Mouse (Mus musculus): ENCODE data around the gene Nfia. TPM values are rescaled to one million over a fixed set of nuclear protein-coding genes. Genes with fewer than 3 reads are reported as not detected.

Nfia gene
- polyA plus RNA-seq, 1 experiment from 2014 or later = 40.5 TPM

DNA sequence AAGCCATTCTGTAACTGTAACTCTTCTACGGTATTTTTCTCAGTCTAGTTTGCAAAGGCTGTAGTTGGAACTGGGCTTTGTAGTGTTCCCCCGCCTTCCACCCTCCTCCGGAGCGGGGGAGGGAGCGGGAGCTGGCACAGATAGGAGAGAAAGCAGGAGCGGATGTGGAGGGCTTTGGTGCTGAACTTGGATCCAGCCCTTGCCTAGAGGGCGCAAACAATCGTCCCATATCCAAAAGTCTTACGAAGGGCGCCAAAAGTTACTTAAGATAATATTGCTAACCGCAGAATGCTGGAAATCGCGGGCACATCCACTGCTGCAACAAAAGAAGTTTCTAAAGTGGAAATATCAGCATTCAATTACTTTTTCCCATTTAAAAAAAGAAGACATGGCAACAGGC is 2.5 kb downstream of the Nfia start:
- ATAC-seq (no peak), DNase-seq (ENCODE audit: low read depth, low spot score) (no peak)
- ChIA-PET POLR2A (interaction anchor here (0.7 kb wide), 1 partner anchor 307 kb away, joined by 3 read pairs; no protein-coding TSS in a partner anchor), CTCF (interaction anchor here (1.0 to 1.6 kb wide), 2 partner anchors 45 to 535 kb away, joined by 3 read pairs; no protein-coding TSS in a partner anchor)
- H3K27me3 ChIP-seq = no peaks in the 10 kb centered on the region
- in situ Hi-C loops (cut with MboI; ENCODE audit: low pct_unique_long_range_greater_than_20kb) = loop anchor here (10.0 kb wide), 1 partner anchor 330 kb away; no protein-coding TSS in a partner anchor
- peak; percentile 32 for TF ChIP-seq CTCF (IDR thresholded peaks at IDR 0.05)

DNA sequence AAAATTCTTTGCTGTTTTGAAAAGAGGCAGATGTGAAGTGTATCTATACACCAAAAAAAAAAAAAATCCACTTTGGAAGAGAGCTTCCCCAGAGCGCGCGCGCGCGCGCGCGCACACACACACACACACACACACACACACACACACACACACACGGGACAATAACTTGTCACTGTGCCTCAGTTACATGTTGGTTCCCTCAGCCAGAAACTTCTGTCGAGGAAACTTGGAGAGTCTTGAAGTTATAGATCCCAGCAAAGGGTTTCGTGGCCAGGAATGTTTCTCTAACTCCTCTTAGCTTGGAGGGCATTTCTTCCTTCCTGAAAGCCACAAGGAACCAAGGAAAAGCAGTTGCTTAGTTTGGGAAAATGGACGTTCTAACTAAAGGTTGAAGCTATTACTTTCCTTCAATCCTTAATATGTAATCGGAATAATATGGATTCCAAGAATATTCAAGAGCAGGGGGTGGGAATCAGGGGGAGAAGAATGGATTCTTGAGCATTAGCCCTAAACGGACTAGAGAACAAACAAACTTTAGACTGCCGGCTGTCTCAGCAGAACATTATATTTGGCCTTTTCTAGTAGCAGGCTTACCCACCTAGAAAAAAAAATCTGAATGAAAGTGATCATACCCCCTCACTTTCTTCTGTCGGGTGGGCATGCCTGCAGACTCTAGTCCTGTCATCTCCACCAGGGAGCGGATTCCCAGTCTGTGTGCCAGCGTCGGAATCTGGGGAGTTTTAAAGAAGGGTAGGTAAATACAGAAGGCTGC is 3.1 kb downstream of the Nfia start:
- no peak for DNase-seq (ENCODE audit: low read depth, low spot score)
- TF ChIP-seq CTCF (IDR thresholded peaks at IDR 0.05) = peak; percentile 13
- no peak for ATAC-seq
- no peaks in the 10 kb centered on the region for H3K27me3 ChIP-seq
- CTCF ChIA-PET = interaction anchor here (1.0 to 1.6 kb wide), 3 partner anchors 44 to 535 kb away, joined by 3 to 4 read pairs (median 3); no protein-coding TSS in a partner anchor
- in situ Hi-C loops (cut with MboI; ENCODE audit: low pct_unique_long_range_greater_than_20kb) = loop anchor here (10.0 kb wide), 1 partner anchor 329 kb away; no protein-coding TSS in a partner anchor
- POLR2A ChIA-PET = interaction anchor here (0.6 to 0.8 kb wide), 7 partner anchors 83 to 873 kb away, joined by 3 read pairs; no protein-coding TSS in a partner anchor

DNA sequence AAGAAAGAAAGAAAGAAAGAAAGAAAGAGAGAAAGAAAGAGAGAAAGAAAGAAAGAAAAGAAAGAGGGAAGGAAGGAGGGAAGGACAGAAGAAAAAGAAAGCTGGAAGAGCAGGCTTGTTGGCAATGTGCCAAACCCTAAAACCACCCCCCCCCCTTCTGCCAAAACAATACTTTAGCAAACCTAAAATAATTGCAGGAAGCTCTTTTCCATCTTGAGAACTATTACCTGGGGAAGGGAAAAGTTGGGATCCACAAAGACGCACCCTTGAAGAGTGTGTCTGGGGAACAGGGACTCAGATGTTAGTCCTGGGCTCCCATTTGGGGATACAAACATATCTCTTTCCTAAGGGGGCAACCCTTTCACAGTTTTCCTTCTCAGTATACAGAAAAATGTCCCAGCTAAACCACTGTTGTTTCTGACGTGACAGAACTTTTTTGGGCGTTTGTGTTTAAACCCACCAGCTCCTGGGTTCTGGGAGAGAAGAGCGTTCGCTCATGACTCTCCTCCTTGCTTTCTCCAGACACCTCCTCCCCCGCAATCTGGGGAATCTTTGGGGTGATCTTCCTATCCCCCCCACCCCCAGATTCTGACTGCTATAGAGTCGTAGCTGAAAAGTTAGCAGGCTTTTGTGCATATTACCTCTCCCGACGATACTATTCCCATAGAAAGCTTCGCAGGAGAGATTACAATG is 4.0 kb downstream of the Nfia start:
- ChIA-PET CTCF (interaction anchor here (1.0 kb wide), 2 partner anchors 93 to 332 kb away, joined by 3 to 4 read pairs; no protein-coding TSS in a partner anchor), POLR2A (interaction anchor here (0.6 to 1.3 kb wide), 6 partner anchors 41 to 1051 kb away, joined by 3 to 4 read pairs (median 4); no protein-coding TSS in a partner anchor)
- ATAC-seq (no peak), DNase-seq (ENCODE audit: low read depth, low spot score) (no peak)
- H3K27me3 ChIP-seq = no peaks in the 10 kb centered on the region
- TF ChIP-seq CTCF (IDR thresholded peaks at IDR 0.05) = no peak
- in situ Hi-C loops (cut with MboI; ENCODE audit: low pct_unique_long_range_greater_than_20kb) = loop anchor here (10.0 kb wide), 1 partner anchor 328 kb away; no protein-coding TSS in a partner anchor

GRCm38 (mm10) chr4:97777081-97777705 is 4.7 kb downstream of the Nfia start:
- peak; percentile 40 for ATAC-seq
- no peaks in the 10 kb centered on the region for H3K27me3 ChIP-seq
- CTCF ChIA-PET = interaction anchor here (1.0 kb wide), 1 partner anchor 92 kb away, joined by 3 read pairs; no protein-coding TSS in a partner anchor
- POLR2A ChIA-PET = interaction anchor here (0.5 to 1.3 kb wide), 5 partner anchors 42 to 898 kb away, joined by 3 to 4 read pairs (median 4); no protein-coding TSS in a partner anchor
- no peak for TF ChIP-seq CTCF (IDR thresholded peaks at IDR 0.05)
- in situ Hi-C loops (cut with MboI; ENCODE audit: low pct_unique_long_range_greater_than_20kb) = loop anchor here (10.0 kb wide), 1 partner anchor 328 kb away; no protein-coding TSS in a partner anchor
- DNase-seq (ENCODE audit: low read depth, low spot score) = no peak

GRCm38 (mm10) chr4:97777706-97778176 is 5.2 kb downstream of the Nfia start, which contains the start of gene E130114P18Rik:
Gene E130114P18Rik (minus strand): TSS chr4:97778078.
- DNase-seq (ENCODE audit: low read depth, low spot score) (no peak), ATAC-seq (peak; percentile 20)
- no peak for TF ChIP-seq CTCF (IDR thresholded peaks at IDR 0.05)
- no peaks in the 10 kb centered on the region for H3K27me3 ChIP-seq
- CTCF ChIA-PET = no interaction called here
- in situ Hi-C loops (cut with MboI; ENCODE audit: low pct_unique_long_range_greater_than_20kb) = loop anchor here (10.0 kb wide), 1 partner anchor 327 kb away; no protein-coding TSS in a partner anchor
- POLR2A ChIA-PET = interaction anchor here (0.5 to 1.2 kb wide), 5 partner anchors 11 to 897 kb away, joined by 3 to 5 read pairs (median 4); no protein-coding TSS in a partner anchor

GRCm38 (mm10) chr4:97778211-97779002 is 5.9 kb downstream of the Nfia start:
- ATAC-seq (no peak), DNase-seq (ENCODE audit: low read depth, low spot score) (no peak)
- no peaks in the 10 kb centered on the region for H3K27me3 ChIP-seq
- CTCF ChIA-PET = no interaction called here
- POLR2A ChIA-PET = interaction anchor here (0.7 to 1.2 kb wide), 4 partner anchors 11 to 597 kb away, joined by 3 to 5 read pairs (median 4); no protein-coding TSS in a partner anchor
- TF ChIP-seq CTCF (IDR thresholded peaks at IDR 0.05) = no peak
- in situ Hi-C loops (cut with MboI; ENCODE audit: low pct_unique_long_range_greater_than_20kb) = loop anchor here (10.0 kb wide), 1 partner anchor 326 kb away; no protein-coding TSS in a partner anchor

- no peak for DNase-seq (ENCODE audit: low read depth, low spot score)
- ChIA-PET CTCF (interaction anchor here (1.5 kb wide), 1 partner anchor 46 kb away, joined by 3 read pairs; no protein-coding TSS in a partner anchor), POLR2A (interaction anchor here (1.0 to 1.1 kb wide), 2 partner anchors 10 to 90 kb away, joined by 3 to 5 read pairs; no protein-coding TSS in a partner anchor)
- no peak for TF ChIP-seq CTCF (IDR thresholded peaks at IDR 0.05)
- ATAC-seq = no peak
- in situ Hi-C loops (cut with MboI; ENCODE audit: low pct_unique_long_range_greater_than_20kb) = loop anchor here (10.0 kb wide), 1 partner anchor 326 kb away; no protein-coding TSS in a partner anchor
- no peaks in the 10 kb centered on the region for H3K27me3 ChIP-seq
Observed at GRCm38 (mm10) chr4:97779003-97779930, 6.7 kb downstream of the Nfia start.

DNA sequence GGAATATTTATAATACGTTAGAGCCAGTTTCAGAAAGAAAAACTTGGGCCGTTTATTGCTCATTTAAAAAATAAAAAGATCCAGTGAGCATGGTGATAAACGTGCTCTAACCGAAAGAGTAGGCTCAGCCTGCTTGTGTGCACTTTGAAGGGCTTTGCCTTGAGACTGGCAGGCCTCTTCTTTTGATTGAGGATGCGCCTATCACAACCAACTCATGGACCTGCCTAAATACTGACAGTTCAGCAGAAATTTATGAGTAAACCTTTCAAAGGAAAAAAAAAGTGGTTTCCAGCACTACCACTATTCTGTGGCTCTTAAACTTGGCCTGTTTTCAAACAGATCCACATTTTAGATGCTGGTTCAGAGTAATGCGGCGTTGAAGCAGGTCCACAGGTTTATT is 7.5 kb downstream of the Nfia start:
- in situ Hi-C loops (cut with MboI; ENCODE audit: low pct_unique_long_range_greater_than_20kb) = loop anchor here (5.0 kb wide), 1 partner anchor 227 kb away; no protein-coding TSS in a partner anchor
- ChIA-PET CTCF (interaction anchor here (1.5 kb wide), 1 partner anchor 45 kb away, joined by 3 read pairs; no protein-coding TSS in a partner anchor), POLR2A (interaction anchor here (1.0 to 1.1 kb wide), 2 partner anchors 9 to 89 kb away, joined by 3 to 5 read pairs; no protein-coding TSS in a partner anchor)
- H3K27me3 ChIP-seq = no peaks in the 10 kb centered on the region
- ATAC-seq (no peak), DNase-seq (ENCODE audit: low read depth, low spot score) (no peak)
- TF ChIP-seq CTCF (IDR thresholded peaks at IDR 0.05) = no peak
